In the genomic region with DNA sequence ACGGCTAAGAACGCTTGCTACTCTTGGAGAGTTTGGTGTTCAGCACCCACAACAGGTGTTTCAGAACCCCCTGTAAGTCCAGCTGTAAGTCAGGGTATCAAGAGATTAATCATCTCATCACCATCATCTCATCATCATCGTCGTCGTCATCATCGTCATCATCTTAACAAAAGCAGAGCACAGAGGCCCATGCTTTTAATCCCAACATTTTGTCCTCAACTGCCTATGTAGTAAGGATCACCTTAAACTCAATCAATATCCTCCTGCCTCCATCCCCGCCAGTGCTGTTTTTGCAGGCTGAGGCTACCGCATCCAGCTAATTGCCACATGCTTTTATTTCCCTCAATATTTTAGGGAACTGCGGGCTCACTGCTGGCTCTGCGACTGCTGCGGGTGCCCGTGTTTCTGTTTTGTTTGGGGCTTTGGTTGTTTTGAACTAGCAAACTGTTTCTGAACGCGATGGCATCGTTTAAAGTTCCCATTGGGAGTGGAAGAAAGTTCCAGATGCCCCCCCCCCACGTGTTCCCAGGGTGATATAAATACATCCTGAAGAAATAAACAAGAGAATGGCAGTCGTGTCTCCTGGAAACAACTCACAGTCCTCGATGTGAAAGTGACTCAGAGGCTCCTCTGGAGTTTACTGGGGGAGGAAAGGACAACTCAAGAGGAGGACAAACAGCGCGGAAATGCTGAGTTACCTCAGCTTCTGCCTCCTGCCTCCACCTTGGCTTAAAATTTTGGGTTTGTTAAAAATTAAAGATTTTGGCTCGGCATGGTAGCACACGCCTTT, we compare ENCODE assay signal across 8 mouse cellular contexts. TPM values are rescaled to one million over a fixed set of nuclear protein-coding genes. Genes with fewer than 3 reads are reported as not detected.
DNase-seq lines count a peak whose midpoint lies in the region; ATAC-seq and TF ChIP-seq lines count a peak whose summit lies in the region.

No protein-coding gene starts in this region.

- peak overlapping the region; percentile 77 for H3K4me2 ChIP-seq in lung, embryonic 15.5 days
- H3K4me2 ChIP-seq in intestine, postnatal 0 days (replicated peaks; ENCODE audit: low read depth) = peak overlapping the region; percentile 70
- H3K4me2 ChIP-seq in midbrain, postnatal 0 days (ENCODE audit: low read depth, low read length, poor library complexity, severe bottlenecking) = peak overlapping the region; percentile 57

- H3K9ac ChIP-seq in lung, embryonic 15.5 days = no peak overlapping the region
- H3K9ac ChIP-seq in intestine, postnatal 0 days (ENCODE audit: low read depth, low read length) = no peak overlapping the region
- H3K9ac ChIP-seq in midbrain, postnatal 0 days (replicated peaks; ENCODE audit: low read length, poor library complexity, severe bottlenecking) = peak overlapping the region; percentile 87; the same call in 1 of the 2 replicates

- intact Hi-C loops in gastrocnemius, postnatal 36 days (cut with DNase I) = no loop called here

- peaks cover 31% of the 10 kb centered on the region for H3K4me1 ChIP-seq in lung, embryonic 15.5 days
- 0 out of 2 replicates have a peak, but pooled peaks cover 3% of the 10 kb centered on the region for H3K4me1 ChIP-seq in intestine, postnatal 0 days (replicated peaks; ENCODE audit: control insufficient read depth, insufficient read depth, low read length)
- H3K4me1 ChIP-seq in midbrain, postnatal 0 days (ENCODE audit: insufficient read depth, low read length) = 0 out of 2 replicates have a peak, but pooled peaks cover 2% of the 10 kb centered on the region

- WGBS in lung, embryonic 15.5 days = 31% methylated on average over 22 of the region's 22 CpGs
- WGBS in intestine, postnatal 0 days = 30% methylated on average over 22 of the region's 22 CpGs
- WGBS in midbrain, postnatal 0 days = 33% methylated on average over 22 of the region's 22 CpGs

- no peaks in the 10 kb centered on the region for H3K27me3 ChIP-seq in lung, embryonic 15.5 days
- H3K27me3 ChIP-seq in intestine, postnatal 0 days (replicated peaks; ENCODE audit: control insufficient read depth, insufficient read depth, low read length) = no peaks in the 10 kb centered on the region
- H3K27me3 ChIP-seq in midbrain, postnatal 0 days (ENCODE audit: insufficient read depth, low read length) = no peaks in the 10 kb centered on the region

- peak overlapping the region; percentile 25; the same call in 1 of the 2 replicates for H3K27ac ChIP-seq in lung, embryonic 15.5 days
- peak overlapping the region; percentile 98; the same call in 1 of the 2 replicates for H3K27ac ChIP-seq in intestine, postnatal 0 days (ENCODE audit: low read depth, low read length)
- peak overlapping the region; percentile 85 for H3K27ac ChIP-seq in midbrain, postnatal 0 days (ENCODE audit: low read depth, low read length)

- H3K36me3 ChIP-seq in lung, embryonic 15.5 days = peaks cover 4% of the 10 kb centered on the region; the same call in 1 of the 2 replicates
- H3K36me3 ChIP-seq in intestine, postnatal 0 days (ENCODE audit: control insufficient read depth, insufficient read depth) = peaks cover 10% of the 10 kb centered on the region
- 0 out of 2 replicates have a peak, but pooled peaks cover 5% of the 10 kb centered on the region for H3K36me3 ChIP-seq in midbrain, postnatal 0 days (ENCODE audit: insufficient read depth, low read length)

- H3K9me3 ChIP-seq in lung, embryonic 15.5 days = no peaks in the 10 kb centered on the region
- H3K9me3 ChIP-seq in intestine, postnatal 0 days (ENCODE audit: control insufficient read depth) = no peaks in the 10 kb centered on the region
- no peaks in the 10 kb centered on the region for H3K9me3 ChIP-seq in midbrain, postnatal 0 days (ENCODE audit: low read length)

- ATAC-seq in lung, embryonic 15.5 days (ENCODE audit: borderline replicate concordance, extremely low read depth, low FRiP score, low TSS enrichment) = no peak
- no peak for ATAC-seq in intestine, postnatal 0 days
- ATAC-seq in midbrain, postnatal 0 days (ENCODE audit: low FRiP score) = peak; percentile 7; the same call in 1 of the 2 replicates

- no peak for DNase-seq in lung, postnatal 14 days
- DNase-seq in fibroblast of lung, adult 2 months (ENCODE audit: low read depth) = peak; percentile 46
- peak; percentile 2 for DNase-seq in midbrain, postnatal 0 days (ENCODE audit: low spot score)
- DNase-seq in gastrocnemius, postnatal 36 days = no peak
- no peak for DNase-seq in kidney, adult 18-20 months
- DNase-seq in spleen, adult 12 weeks (ENCODE audit: low spot score) = no peak

- H3K4me3 ChIP-seq in lung, embryonic 15.5 days = peak overlapping the region; percentile 78
- peak overlapping the region; percentile 78 for H3K4me3 ChIP-seq in intestine, postnatal 0 days (ENCODE audit: low read depth, low read length)
- H3K4me3 ChIP-seq in midbrain, postnatal 0 days (ENCODE audit: low read depth, low read length) = peak overlapping the region; percentile 75

- no peak for TF ChIP-seq CTCF in intestine, postnatal 0 days (IDR thresholded peaks at IDR 0.05; ENCODE audit: low read depth)
- no peak for TF ChIP-seq CTCF in midbrain, postnatal 0 days (IDR thresholded peaks at IDR 0.05)

RNA-seq across cellular contexts. Expression of a gene that starts 0.9 kb away (rescaled TPM):
- polyA plus RNA-seq in lung, embryonic 15.5 days (2015; fragmentation: Nextera tagmentation; extraction: Ambion mirVana) = 75.3 and 77.6 TPM in 2 replicates
- 99.1 and 100 TPM in 2 replicates for polyA plus RNA-seq in intestine, postnatal 0 days (2015; fragmentation: Nextera tagmentation; extraction: Ambion mirVana)
- total RNA-seq in midbrain, postnatal 0 days (2014; rRNA removed) = 98.2 and 110 TPM in 2 replicates
- 119 and 124 TPM in 2 replicates for polyA plus RNA-seq in midbrain, postnatal 0 days (2015; fragmentation: Nextera tagmentation; extraction: Ambion mirVana)
- 10 to 100 TPM; 32.1 to 34.3 TPM for total RNA-seq in gastrocnemius, postnatal 36 days (2021)

RNA-seq across cellular contexts. Expression of a gene that starts 11.4 kb away (rescaled TPM):
- polyA plus RNA-seq in lung, embryonic 15.5 days (2015; fragmentation: Nextera tagmentation; extraction: Ambion mirVana) = 38.0 and 39.4 TPM in 2 replicates
- 14.2 and 15.0 TPM in 2 replicates for polyA plus RNA-seq in intestine, postnatal 0 days (2015; fragmentation: Nextera tagmentation; extraction: Ambion mirVana)
- total RNA-seq in midbrain, postnatal 0 days (2014; rRNA removed) = 41.8 and 45.1 TPM in 2 replicates
- 37.8 and 42.1 TPM in 2 replicates for polyA plus RNA-seq in midbrain, postnatal 0 days (2015; fragmentation: Nextera tagmentation; extraction: Ambion mirVana)
- 10 to 100 TPM; 24.3 to 26.1 TPM for total RNA-seq in gastrocnemius, postnatal 36 days (2021)

Comparison
In these comparisons a context has a peak if more than half of its experiments do, and no peak if none do; other contexts are left out.
1. H3K27ac ChIP-seq: peak in every context shown above with its lines; median percentile 98 in intestine, postnatal 0 days; 85 in midbrain, postnatal 0 days; 25 in lung, embryonic 15.5 days.
2. DNase-seq: peak in fibroblast of lung, adult 2 months (single experiment) and midbrain, postnatal 0 days (single experiment); none in lung, postnatal 14 days (single experiment), gastrocnemius, postnatal 36 days (0 of 2), kidney, adult 18-20 months (single experiment) and spleen, adult 12 weeks (single experiment).
3. Peak in every context shown above with its lines, with median percentiles within 50 percentile points of each other: H3K4me2 ChIP-seq and H3K4me3 ChIP-seq.